ENCODE assay signal across 8 mouse cellular contexts in genomic region chr15:99265679-99266078, GRCm38 (mm10). TPM values are rescaled to one million over a fixed set of nuclear protein-coding genes. Genes with fewer than 3 reads are reported as not detected.
A peak's percentile ranks its signal among the peaks of the same experiment; 100 is the strongest.
DNase-seq lines count a peak whose midpoint lies in the region; ATAC-seq lines count a peak whose summit lies in the region.

No protein-coding gene starts in this region.

- peak; percentile 79; the same call in 1 of the 2 replicates for ATAC-seq in frontal cortex, adult (ENCODE audit: low TSS enrichment)
- peak; percentile 56 for ATAC-seq in inflammation-experienced regulatory T-cells, adult 6 months
- ATAC-seq in monocyte, adult 5-6 weeks (replicated peaks; ENCODE audit: insufficient number of reproducible peaks, low FRiP score, low TSS enrichment, poor library complexity, severe bottlenecking): 0 out of 2 replicates have a peak, but pooled peaks have one; percentile 35

- intact Hi-C loops in left cerebral cortex, postnatal 4 days (cut with DNase I): no loop called here

- peak; percentile 94 for DNase-seq in 3T3-L1 (ENCODE audit: low read depth, low spot score)
- DNase-seq in MN1 (ENCODE audit: low spot score): peak; percentile 91
- peak; percentile 62 for DNase-seq in cerebellum, adult 8-10 months
- peak; percentile 69 for DNase-seq in left cerebral cortex, postnatal 4 days
- peak; percentile 72 for DNase-seq in telencephalon, adult 2 months (ENCODE audit: low read depth, low spot score)

RNA-seq across cellular contexts. Expression of gene Mcrs1, which starts 13.9 kb away (rescaled TPM):
- polyA plus RNA-seq in inflammation-experienced regulatory T-cells, adult 6 months (2017; shearing (Covaris generic)): 10 to 100 TPM; 48.4 to 56.9 (median 49.1) TPM
- 100 to 1,000 TPM; 136 to 139 TPM for total RNA-seq in left cerebral cortex, postnatal 4 days (2021)
- 41.0 to 47.6 TPM (median 47.0 TPM) in 3 replicates for total RNA-seq in monocyte, adult 5-6 weeks (2017)

RNA-seq across cellular contexts. Expression of gene Prpf40b, which starts 29.2 kb away (rescaled TPM):
- 10 to 100 TPM in 2 of 3 experiments, 1 to 10 TPM in 1; 1.6 to 14.9 (median 10.3) TPM for polyA plus RNA-seq in inflammation-experienced regulatory T-cells, adult 6 months (2017; shearing (Covaris generic))
- 100 to 1,000 TPM; 125 to 132 TPM for total RNA-seq in left cerebral cortex, postnatal 4 days (2021)
- total RNA-seq in monocyte, adult 5-6 weeks (2017): 0.57 to 7.6 TPM (median 1.7 TPM) in 3 replicates

RNA-seq across cellular contexts. Expression of gene Fam186b, which starts 30.0 kb away (rescaled TPM):
- under 1 TPM in 2 of 3 experiments, not detected in 1; 0.29 to 0.48 TPM for polyA plus RNA-seq in inflammation-experienced regulatory T-cells, adult 6 months (2017; shearing (Covaris generic))
- total RNA-seq in left cerebral cortex, postnatal 4 days (2021): 1 to 10 TPM in 1 of 2 experiments, under 1 TPM in 1; 0.64 to 1.3 TPM
- total RNA-seq in monocyte, adult 5-6 weeks (2017): not detected in 3 replicates

RNA-seq across cellular contexts. Expression of gene Kcnh3, which starts 41.0 kb away (rescaled TPM):
- polyA plus RNA-seq in inflammation-experienced regulatory T-cells, adult 6 months (2017; shearing (Covaris generic)): not detected
- total RNA-seq in left cerebral cortex, postnatal 4 days (2021): 10 to 100 TPM; 66.6 to 67.3 TPM
- total RNA-seq in monocyte, adult 5-6 weeks (2017): not detected in 3 replicates

Comparison
In these comparisons a context has a peak if more than half of its experiments do, and no peak if none do; other contexts are left out.
1. Peak in every context shown above with its lines: DNase-seq and ATAC-seq.
2. RNA of gene Prpf40b, which starts 29.2 kb away (total RNA-seq): 125 to 132 TPM in left cerebral cortex, postnatal 4 days; 0.57 to 7.6 TPM in monocyte, adult 5-6 weeks; every median in the first group is over 10 times any median in the second.